Mouse (Mus musculus) cerebellum, postnatal 10 days (tissue): ENCODE results near the gene Gja4.
A peak's percentile ranks its signal among the peaks of the same experiment; 100 is the strongest.

Experiments
- DNase-seq, 2 experiments: peaks; one replicate each; pipeline ENCODE4 v3.0.0; 2021; ENCODE audit warnings: mixed read lengths in 2 of 2

The Gja4 gene

GRCm38 (mm10) chr4:127323651-127324050 is 9.8 kb upstream of the Gja4 start:
- no peak for DNase-seq

DNA sequence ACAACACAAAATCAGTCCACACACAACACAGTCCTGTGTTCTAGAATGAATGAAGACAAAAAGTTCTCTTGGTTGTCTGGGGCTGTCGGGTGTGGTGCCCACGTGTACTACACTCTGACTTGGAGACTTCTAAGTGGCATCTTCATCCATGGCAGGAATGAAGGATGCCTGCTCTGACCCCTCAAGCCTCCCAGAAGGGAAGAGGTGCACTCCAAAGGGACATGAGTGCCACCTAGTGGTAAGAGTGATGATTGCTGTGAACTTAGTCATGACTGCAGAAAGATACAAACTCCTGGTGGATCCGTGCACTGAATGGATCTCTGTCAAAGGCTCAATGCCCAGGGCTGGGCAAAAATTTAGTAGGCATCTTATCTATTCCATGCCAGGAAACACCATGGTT is 5.8 kb upstream of the Gja4 start:
- DNase-seq = peak; percentile 89 to 93

DNA sequence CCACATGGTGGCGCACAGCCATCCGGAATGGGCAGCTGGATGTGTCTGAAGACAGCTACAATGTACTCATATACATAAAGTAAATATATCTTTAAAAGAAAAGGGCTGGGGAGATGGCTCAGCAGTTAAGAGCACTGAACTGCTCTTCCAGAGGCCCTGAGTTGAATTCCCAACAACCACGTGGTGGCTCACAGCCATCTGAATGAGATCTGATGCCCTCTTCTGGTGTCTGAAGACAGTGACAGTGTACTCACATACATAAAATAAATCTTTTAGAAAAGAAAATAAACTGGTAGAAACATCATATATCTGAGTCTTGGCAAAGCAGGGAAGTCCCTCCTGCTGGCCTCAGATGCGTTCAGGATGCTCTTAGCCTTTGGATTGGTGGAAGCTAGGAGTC is 3.3 kb upstream of the Gja4 start:
- DNase-seq = peak in 1 of 2 experiments; percentile 49

DNA sequence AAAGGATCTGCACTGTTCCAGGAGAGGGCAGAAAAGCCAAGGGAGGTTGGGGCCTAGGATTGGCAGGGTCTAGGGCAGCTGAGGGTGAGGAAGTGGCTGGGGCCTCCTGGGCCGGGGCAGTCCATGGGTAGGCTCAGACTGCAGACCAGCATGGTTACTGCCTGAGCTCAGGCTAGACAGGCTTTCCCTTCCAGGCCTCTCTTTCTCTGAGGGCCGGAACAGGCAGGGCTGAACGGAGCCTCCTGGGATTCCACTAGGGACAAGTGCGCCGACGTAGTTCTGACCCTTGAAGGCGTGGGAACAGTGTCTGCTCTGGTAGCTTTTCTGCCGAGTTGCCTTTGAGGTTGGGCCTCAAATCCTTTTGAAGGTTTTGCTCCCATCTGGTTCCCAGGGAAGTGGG is 1.9 kb upstream of the Gja4 start:
- no peak for DNase-seq

- no peak for DNase-seq
Observed at GRCm38 (mm10) chr4:127314585-127314984, 746 bp upstream of the Gja4 start.

DNA sequence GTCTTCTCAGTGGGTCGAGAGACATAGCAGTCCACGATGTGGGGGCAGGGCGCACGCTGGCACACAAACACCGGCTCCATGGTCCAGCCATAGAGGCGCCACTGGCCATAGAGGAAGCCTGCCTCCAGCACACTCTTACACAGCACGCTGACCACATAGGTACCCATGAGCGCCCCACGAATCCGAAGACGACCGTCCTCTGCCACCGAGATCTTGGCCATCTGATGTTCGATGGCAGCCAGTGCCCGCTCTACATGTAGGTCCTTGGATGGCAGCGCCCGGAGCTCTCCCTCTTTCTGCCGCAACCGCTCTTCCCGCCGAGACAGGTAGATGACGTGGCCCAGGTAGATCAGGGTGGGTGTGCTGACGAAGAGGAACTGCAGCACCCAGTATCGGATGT is 1.5 kb downstream of the Gja4 start:
- DNase-seq = no peak

GRCm38 (mm10) chr4:127311561-127311960 is 2.3 kb downstream of the Gja4 start:
- peak; percentile 25 to 38 for DNase-seq

DNA sequence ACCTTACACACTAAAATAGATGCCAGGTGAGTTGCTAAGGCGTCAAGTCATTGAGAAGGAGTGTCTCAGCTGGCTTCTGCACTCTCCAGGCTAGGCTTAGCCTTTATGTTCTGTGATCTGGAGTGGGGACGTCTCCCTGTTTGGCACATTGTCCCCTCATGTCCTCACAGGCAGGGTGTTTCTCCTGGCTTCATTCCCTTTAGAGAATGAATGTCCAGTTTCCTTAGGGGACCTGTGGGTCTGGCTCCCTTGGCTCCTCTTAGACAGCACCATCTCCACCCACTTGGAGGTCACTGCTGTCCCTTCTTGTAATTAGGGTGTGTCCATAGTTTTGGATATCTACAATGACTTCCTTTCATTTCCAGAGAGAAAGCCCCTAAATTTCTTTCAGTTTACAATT is 6.9 kb downstream of the Gja4 start:
- no peak for DNase-seq

DNA sequence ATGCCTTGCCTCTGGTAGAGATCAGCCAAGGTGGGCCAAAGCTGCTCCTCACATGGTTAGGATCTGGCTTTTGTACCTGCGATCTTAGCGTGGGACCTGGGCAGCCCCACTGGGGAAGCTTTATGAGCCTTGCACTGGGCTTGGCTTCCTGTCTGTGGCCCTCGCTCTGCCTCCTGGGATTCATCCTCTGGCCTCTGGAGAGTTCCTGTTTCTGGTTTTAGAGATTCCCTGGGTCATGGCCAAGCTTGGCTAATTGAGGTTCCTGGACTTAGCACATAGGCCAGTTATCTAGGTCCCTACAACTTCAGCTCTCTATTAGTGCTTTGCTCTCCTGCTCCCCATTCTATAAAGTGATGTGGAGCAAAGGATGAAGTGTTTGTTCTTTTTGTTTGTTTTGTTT is 10.0 kb downstream of the Gja4 start:
- no peak for DNase-seq

- DNase-seq = no peak
Observed at GRCm38 (mm10) chr4:127300503-127300902, 13.3 kb downstream of the Gja4 start.

- no peak for DNase-seq
Observed at GRCm38 (mm10) chr4:127292631-127293030, 21.2 kb downstream of the Gja4 start.

DNA sequence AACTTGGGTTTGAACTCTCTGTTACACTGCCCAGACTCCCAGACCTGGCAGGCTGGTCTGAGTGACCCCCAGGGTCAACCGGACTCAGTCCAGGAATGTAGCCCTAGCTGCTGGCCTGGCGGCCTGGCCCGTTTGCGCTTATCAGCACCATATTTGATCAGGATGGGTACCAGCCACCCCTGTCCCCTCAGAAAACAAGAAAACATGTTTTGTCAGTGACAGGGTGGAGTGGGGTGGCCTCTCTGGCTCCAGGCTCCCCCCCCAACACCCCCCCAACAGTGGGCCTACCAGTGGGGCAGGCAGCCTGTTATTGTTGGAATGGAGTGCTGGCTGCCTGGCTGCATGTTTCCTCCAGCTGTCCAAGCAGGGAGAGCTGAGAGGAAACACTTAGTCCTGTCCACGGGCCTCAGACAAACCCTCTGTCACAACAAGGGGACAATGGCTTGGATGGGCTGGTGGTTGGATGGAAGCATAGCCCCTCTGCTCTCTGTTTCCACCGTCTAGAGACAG is 24.7 kb downstream of the Gja4 start:
- DNase-seq = no peak

GRCm38 (mm10) chr4:127286907-127287306 is 26.9 kb downstream of the Gja4 start:
- DNase-seq = no peak

- no peak for DNase-seq
Observed at GRCm38 (mm10) chr4:127279241-127279640, 34.6 kb downstream of the Gja4 start.

DNA sequence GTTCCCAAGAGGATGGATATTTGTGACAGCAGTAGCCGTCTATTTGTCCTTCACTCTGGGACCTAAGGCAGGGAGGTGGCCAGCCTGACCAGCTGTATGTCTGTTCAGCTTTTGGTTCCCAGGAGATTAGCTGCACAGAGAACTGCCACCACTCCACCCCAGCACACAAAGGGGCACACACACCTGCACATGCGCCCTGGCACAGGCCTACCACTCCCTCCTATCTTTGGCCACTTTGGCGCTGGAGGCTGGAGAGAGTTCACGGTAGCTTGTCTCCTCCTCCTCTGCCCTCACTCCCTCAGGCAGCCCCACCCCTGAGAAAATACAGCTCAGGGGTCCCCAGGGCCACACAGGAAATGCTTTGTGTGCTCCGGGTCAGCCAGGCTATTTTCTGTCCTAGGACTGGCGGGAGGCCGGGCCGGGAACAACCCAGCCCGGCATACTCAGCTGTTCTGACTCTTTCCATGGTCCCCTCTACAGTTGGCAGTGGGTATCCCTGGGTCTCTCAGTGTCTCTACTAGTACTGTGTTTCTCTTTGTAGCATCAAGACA is 35.3 kb downstream of the Gja4 start:
- DNase-seq = no peak

- DNase-seq = no peak
Observed at GRCm38 (mm10) chr4:127264183-127264554, 49.7 kb downstream of the Gja4 start.

- no peak for DNase-seq
Observed at GRCm38 (mm10) chr4:127263438-127264182, 50.2 kb downstream of the Gja4 start.

DNA sequence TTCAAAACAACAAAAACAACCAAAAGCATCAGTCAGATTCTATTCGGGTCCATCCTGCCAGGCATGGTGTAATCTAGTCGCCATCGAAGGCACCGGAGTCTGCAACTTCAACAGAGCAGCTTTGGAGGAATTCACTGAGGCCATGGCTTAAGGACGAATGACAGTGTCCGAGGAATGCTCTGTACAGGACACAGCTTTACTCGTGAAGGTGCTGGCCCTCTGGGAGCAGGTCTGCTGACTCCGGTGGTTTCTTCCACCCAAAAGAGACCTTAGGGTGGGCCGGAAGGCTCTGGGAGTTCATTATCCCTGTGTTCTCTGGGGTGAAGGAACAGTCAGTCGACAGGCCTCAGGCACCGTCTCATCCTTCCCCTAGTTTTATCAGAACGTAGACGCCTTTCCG is 52.2 kb downstream of the Gja4 start:
- no peak for DNase-seq
